Mouse (Mus musculus) liver, adult 2 months (tissue): ENCODE data around the gene Pabpn1. TPM values are rescaled to one million over a fixed set of nuclear protein-coding genes. Genes with fewer than 3 reads are reported as not detected.

ENCODE experiments used
- DNase-seq: peaks from one replicate; pipeline ENCODE4 v3.0.0-alpha.2; 2011; ENCODE audit warnings: low read depth, low spot score; ENCODE audit errors: extremely low read depth
- H3K27ac ChIP-seq: fragments of 200-500 bp; replicated peaks from 2 replicates; pipeline ENCODE4 v1.5.1; 2012; ENCODE audit warnings: low read depth, mild to moderate bottlenecking, control low read depth, inconsistent platforms, low read length; ENCODE audit not compliant: insufficient read depth
- H3K27me3 ChIP-seq: fragments of 200-500 bp; 2 replicates; pipeline ENCODE4 v1.6.1; 2012; ENCODE audit warnings: mild to moderate bottlenecking, moderate library complexity, low read length, inconsistent platforms; ENCODE audit not compliant: control insufficient read depth, insufficient read depth
- H3K36me3 ChIP-seq: fragments of 200-500 bp; 2 replicates; pipeline ENCODE4 v1.6.1; 2012; ENCODE audit warnings: low read length, inconsistent platforms; ENCODE audit not compliant: control insufficient read depth, insufficient read depth
- H3K4me1 ChIP-seq: fragments of 200-500 bp; 2 replicates; pipeline ENCODE4 v1.6.1; 2011; ENCODE audit warnings: low read length; ENCODE audit not compliant: control insufficient read depth, insufficient read depth
- H3K4me3 ChIP-seq: fragments of 200-500 bp; 2 replicates; pipeline ENCODE4 v1.5.1; 2011; ENCODE audit warnings: low read depth, mild to moderate bottlenecking, control low read depth, low read length, moderate library complexity; ENCODE audit not compliant: insufficient read depth
- H3K79me2 ChIP-seq: fragments of 200-500 bp; 2 replicates; pipeline ENCODE4 v1.6.1; 2012; ENCODE audit warnings: inconsistent platforms, mild to moderate bottlenecking, low read length, moderate library complexity; ENCODE audit not compliant: control insufficient read depth, insufficient read depth
- H3K9ac ChIP-seq: fragments of 200-500 bp; 2 replicates; pipeline ENCODE4 v1.6.1; 2012; ENCODE audit warnings: low read depth, mild to moderate bottlenecking, control low read depth, inconsistent platforms, low read length
- CTCF ChIP-seq: fragments of 200-500 bp; IDR thresholded peaks from 2 replicates; pipeline ENCODE4 v1.5.1; 2011; ENCODE audit warnings: low read depth, low read length, control low read depth
- POLR2A ChIP-seq: fragments of 200-500 bp; IDR thresholded peaks from 2 replicates; pipeline ENCODE4 v1.6.1; 2011; ENCODE audit warnings: low read length, control low read depth; ENCODE audit not compliant: insufficient read depth; ENCODE audit errors: extremely low read depth
- WGBS: fragments of 180-500 bp; shearing (Covaris S2); methylation state at CpG from one replicate; pipeline ENCODE4 v1.1.7; 2018; 5-methylcytosine and 5-hydroxymethylcytosine counted together
- polyA plus RNA-seq: library from polyadenylated mRNA; depleted of rRNA; stranded (reverse); fragments of >200 nt; gene quantifications from 2 replicates; pipeline ENCODE4 v1.2.3, GENCODE M21; 2012
- total RNA-seq: library from RNA; depleted of rRNA; stranded (reverse); fragments of >200 nt; gene quantifications from 2 replicates; pipeline ENCODE4 v1.2.3, GENCODE M21; 2014

Pabpn1 gene
- total and polyA plus RNA-seq, 2 experiments: 29.7 to 89.4 TPM

DNA sequence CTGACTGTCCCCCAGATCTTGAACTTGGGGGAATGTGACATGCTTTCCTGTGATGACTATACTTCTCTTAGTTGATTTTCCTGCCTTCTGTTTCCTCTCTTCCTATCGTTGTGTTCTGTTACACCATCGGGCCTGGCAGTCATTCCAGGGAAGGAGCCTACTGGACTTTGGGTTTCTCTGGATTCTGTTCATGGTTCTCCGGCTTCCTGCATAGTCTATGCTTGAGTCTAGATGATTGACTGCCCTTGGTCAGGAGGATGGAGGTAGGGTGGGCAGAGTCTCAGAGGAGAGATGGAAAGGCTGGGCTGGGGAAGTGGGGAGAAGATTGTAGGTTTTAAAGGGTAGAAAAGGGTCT lies 47.9 kb downstream of the Pabpn1 start:
- 69% methylated on average over 3 of the region's 3 CpGs for WGBS
- TF ChIP-seq POLR2A: no peak
- no peak for TF ChIP-seq CTCF
- H3K9ac ChIP-seq: no peak overlapping the region
- H3K4me3 ChIP-seq: no peak overlapping the region
- H3K4me1 ChIP-seq: no peaks in the 10 kb centered on the region
- H3K27ac ChIP-seq: no peak overlapping the region
- no peak for DNase-seq
- no peaks in the 10 kb centered on the region for H3K36me3 ChIP-seq
- H3K27me3 ChIP-seq: no peaks in the 10 kb centered on the region
- no peaks in the 10 kb centered on the region for H3K79me2 ChIP-seq

DNA sequence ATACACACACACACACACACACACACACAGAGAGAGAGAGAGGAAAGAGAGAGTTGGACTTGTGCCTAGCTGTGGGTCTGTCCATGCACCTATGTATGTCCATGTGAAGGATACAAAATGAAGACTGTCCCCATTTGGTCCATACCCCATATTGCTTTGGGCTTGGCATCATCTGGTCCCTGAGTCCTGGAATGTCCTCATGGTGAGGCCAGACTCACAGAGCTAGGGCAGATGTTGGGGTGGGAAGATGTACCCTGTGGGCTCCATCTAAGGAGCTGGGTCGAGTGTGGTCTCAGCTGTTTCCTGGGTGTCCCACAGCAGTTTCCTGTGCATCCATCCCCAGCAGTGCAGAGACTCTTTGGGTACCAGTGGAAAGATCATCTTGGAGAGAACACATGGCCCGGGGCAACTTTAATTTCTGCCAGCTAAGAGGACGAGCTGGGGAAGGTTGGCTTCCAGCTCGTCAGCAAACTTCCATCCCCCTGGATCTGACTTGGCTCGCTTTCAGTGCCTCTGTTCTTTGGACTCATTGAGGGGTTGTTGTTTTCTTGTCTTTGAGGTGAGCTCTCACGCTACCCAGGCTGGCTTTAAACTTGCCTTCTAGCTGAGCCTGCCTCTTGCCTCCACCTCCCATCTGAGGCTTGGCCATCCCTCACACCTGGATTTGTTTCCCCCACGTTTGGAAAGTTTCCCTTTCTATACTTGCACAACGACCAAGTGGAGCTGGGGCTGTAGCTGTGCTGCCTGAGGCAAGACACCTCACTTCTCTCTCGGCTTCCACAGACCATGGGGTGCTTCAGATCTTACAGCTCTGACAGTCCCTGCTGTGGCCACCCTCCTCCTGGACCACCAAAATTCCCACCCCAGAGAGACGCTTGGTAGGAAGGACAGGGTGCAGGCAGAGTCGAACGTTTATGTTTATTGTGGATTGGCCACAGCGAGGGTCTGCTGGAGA lies 49.0 kb downstream of the Pabpn1 start:
- Histone ChIP-seq H3K27ac (no peak overlapping the region), H3K27me3 (no peaks in the 10 kb centered on the region), H3K36me3 (no peaks in the 10 kb centered on the region), H3K9ac (no peak overlapping the region), H3K79me2 (no peaks in the 10 kb centered on the region), H3K4me1 (no peaks in the 10 kb centered on the region), H3K4me3 (no peak overlapping the region)
- no peak for DNase-seq
- TF ChIP-seq CTCF (no peak), POLR2A (no peak)
- 44% methylated on average over 13 of the region's 13 CpGs for WGBS

DNA sequence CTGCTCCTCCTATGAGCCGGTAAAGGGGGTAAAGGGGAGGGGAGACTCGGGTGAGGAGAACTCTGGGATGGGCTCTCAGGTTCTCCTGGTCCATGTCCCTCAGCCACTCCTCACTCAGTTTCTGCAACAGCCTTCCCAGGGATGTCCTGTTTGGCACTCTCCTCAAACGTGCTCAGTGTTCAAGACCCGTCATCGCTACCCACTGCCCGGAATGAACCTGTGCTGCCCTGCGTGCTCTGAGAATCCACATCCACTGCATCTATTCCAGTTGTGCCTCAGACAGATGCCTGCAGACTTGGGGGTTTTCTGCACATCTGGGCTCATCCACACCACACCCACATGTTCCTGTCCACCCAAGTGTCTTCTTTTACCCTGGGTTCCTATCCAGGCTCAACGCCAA lies 50.2 kb downstream of the Pabpn1 start:
- H3K79me2 ChIP-seq: no peaks in the 10 kb centered on the region
- H3K27me3 ChIP-seq: no peaks in the 10 kb centered on the region
- no peak overlapping the region for H3K4me3 ChIP-seq
- H3K27ac ChIP-seq: no peak overlapping the region
- no peaks in the 10 kb centered on the region for H3K36me3 ChIP-seq
- H3K9ac ChIP-seq: no peak overlapping the region
- WGBS: 87% methylated on average over 8 of the region's 8 CpGs
- no peaks in the 10 kb centered on the region for H3K4me1 ChIP-seq
- no peak for DNase-seq
- TF ChIP-seq CTCF (no peak), POLR2A (no peak)

DNA sequence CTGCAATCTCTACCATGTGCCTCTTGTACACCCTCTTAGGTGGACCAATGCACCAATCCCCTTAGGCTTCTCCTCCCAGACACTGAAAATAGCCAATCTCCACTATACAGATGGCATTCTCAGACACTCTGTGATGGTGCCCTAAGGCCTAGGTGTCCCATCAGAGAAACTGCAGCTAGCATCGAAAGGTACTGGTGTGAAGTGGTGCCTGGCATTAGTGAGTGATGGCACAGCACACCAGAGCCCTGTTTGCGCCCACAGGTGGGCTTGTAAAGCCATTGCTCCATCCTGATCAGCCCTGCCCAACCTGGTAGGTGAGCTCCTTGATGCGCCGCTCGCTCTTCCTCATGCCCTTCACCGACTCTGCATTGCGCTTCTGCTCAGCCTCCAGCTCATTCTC lies 51.7 kb downstream of the Pabpn1 start:
- no peak for DNase-seq
- WGBS: 92% methylated on average over 7 of the region's 7 CpGs
- no peaks in the 10 kb centered on the region for H3K36me3 ChIP-seq
- no peak overlapping the region for H3K9ac ChIP-seq
- TF ChIP-seq POLR2A: no peak
- TF ChIP-seq CTCF: no peak
- no peak overlapping the region for H3K27ac ChIP-seq
- no peak overlapping the region for H3K4me3 ChIP-seq
- H3K79me2 ChIP-seq: no peaks in the 10 kb centered on the region
- no peaks in the 10 kb centered on the region for H3K27me3 ChIP-seq
- H3K4me1 ChIP-seq: no peaks in the 10 kb centered on the region

DNA sequence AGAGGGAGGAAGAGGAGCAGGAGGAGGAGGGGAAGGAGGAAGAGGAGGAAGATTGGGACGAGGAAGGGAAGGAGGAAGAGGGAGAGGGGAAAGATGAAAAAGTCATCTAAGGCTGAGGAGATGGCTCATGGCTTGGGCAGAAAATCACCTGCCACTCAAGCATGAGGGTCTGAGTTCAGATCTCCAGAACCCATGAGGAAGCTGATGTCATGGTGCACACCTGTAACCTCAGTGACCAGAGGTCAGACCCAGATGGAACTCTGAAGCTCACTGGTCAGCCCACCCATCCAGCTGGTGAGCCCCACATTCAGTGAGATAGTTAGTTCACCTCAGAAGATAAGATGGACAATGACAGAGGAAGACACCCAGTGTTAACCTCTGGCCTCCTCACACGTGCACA lies 52.6 kb downstream of the Pabpn1 start:
- 52% methylated on average over 2 of the region's 2 CpGs for WGBS
- TF ChIP-seq CTCF (no peak), POLR2A (no peak)
- no peaks in the 10 kb centered on the region for H3K4me1 ChIP-seq

More for the DNA sequence above, 52.6 kb downstream of the Pabpn1 start:
- H3K27ac ChIP-seq: no peak overlapping the region
- H3K27me3 ChIP-seq: no peaks in the 10 kb centered on the region
- H3K4me3 ChIP-seq: no peak overlapping the region
- H3K36me3 ChIP-seq: no peaks in the 10 kb centered on the region
- no peak overlapping the region for H3K9ac ChIP-seq
- H3K79me2 ChIP-seq: no peaks in the 10 kb centered on the region
- DNase-seq: no peak
